Mouse (Mus musculus): ENCODE measurements around the gene Myo5a.
A peak's percentile ranks its signal among the peaks of the same experiment; 100 is the strongest.

Gene Myo5a

DNA sequence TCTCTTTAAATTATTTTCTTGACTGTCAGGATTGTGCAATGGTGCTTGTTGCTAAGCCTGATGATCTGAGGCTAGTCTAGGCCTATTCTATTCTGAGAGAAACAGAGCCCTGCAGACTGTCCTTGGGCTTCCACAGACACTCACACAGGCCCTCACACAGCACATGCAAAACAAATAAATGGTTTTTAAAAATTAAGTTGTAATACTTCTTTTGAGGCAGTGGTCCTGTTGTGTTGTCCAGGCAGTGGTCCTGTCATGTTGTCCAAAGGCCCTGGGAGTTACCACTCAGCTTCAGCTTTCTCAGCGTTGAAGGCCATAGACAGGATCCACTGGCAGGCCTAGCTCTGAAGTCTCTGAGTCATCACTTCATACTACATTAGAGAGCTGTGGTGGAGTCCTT, 130.7 kb downstream of the Myo5a start:
- peaks cover 8% of the 10 kb centered on the region for H3K36me3 ChIP-seq (ENCODE audit: control insufficient read depth, insufficient read depth, low read length, poor library complexity, severe bottlenecking)
- DNase-seq (ENCODE audit: low read depth, low spot score): no peak
- H3K27me3 ChIP-seq (ENCODE audit: control insufficient read depth, insufficient read depth, low read length, poor library complexity, severe bottlenecking): no peaks in the 10 kb centered on the region

DNA sequence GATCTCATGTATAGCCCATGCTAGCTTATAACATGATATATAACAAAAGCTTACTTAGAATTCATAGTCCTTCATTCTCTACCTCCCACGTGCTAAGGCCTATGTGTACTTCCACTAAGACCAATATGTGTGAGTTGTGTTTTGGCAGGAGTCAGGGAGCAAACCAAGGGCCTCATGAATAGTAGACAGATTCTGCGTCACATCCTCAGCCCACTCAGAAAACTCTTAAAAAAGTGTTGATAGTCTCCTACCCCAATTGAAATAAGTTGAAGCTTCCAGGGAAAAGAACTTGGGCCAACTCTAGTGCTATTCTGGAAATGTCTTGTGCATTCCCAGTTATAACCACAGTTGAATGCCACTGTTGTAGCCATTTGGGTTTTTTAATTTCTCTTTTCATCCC, 131.2 kb downstream of the Myo5a start:
- H3K36me3 ChIP-seq (ENCODE audit: control insufficient read depth, insufficient read depth, low read length, poor library complexity, severe bottlenecking): peaks cover 8% of the 10 kb centered on the region
- DNase-seq (ENCODE audit: low read depth, low spot score): no peak
- no peaks in the 10 kb centered on the region for H3K27me3 ChIP-seq (ENCODE audit: control insufficient read depth, insufficient read depth, low read length, poor library complexity, severe bottlenecking)

GRCm38 (mm10) chr9:75209246-75209645, 138.4 kb downstream of the Myo5a start:
- Histone ChIP-seq H3K36me3 (ENCODE audit: control insufficient read depth, insufficient read depth, low read length, poor library complexity, severe bottlenecking) (peaks cover 12% of the 10 kb centered on the region), H3K27me3 (ENCODE audit: control insufficient read depth, insufficient read depth, low read length, poor library complexity, severe bottlenecking) (no peaks in the 10 kb centered on the region)
- DNase-seq (ENCODE audit: low read depth, low spot score): no peak

GRCm38 (mm10) chr9:75210269-75210668, 139.5 kb downstream of the Myo5a start:
- H3K27me3 ChIP-seq (ENCODE audit: control insufficient read depth, insufficient read depth, low read length, poor library complexity, severe bottlenecking): no peaks in the 10 kb centered on the region

GRCm38 (mm10) chr9:75214743-75215413, 144.1 kb downstream of the Myo5a start:
- H3K36me3 ChIP-seq (ENCODE audit: control insufficient read depth, insufficient read depth, low read length, poor library complexity, severe bottlenecking): peaks cover 15% of the 10 kb centered on the region
- no peak for DNase-seq (ENCODE audit: low read depth, low spot score)
- no peaks in the 10 kb centered on the region for H3K27me3 ChIP-seq (ENCODE audit: control insufficient read depth, insufficient read depth, low read length, poor library complexity, severe bottlenecking)

More at GRCm38 (mm10) chr9:75210269-75210668, 139.5 kb downstream of the Myo5a start:
- DNase-seq (ENCODE audit: low read depth, low spot score): peak; percentile 8
- peaks cover 12% of the 10 kb centered on the region for H3K36me3 ChIP-seq (ENCODE audit: control insufficient read depth, insufficient read depth, low read length, poor library complexity, severe bottlenecking)

DNA sequence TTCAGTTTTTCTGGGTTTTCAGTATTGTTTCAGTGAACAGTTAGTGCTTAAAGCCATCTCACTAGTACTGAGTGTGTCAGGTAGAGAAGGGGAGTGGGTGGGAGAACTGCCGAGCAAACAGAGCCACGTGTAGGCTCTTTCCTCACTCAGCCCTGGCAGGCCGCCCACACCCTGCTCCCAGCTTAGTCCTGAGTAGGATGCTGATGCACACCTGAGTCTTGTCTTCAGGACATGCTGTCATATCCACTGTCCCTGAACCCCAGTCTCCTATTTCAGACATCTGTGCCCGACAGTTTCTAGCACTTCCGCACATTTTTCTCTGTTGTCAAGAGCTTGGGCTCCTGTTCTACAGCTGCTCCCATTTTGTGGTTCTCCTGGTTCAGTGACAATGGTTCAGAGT, 149.1 kb downstream of the Myo5a start:
- H3K36me3 ChIP-seq (ENCODE audit: control insufficient read depth, insufficient read depth, low read length, poor library complexity, severe bottlenecking): peaks cover 8% of the 10 kb centered on the region
- H3K27me3 ChIP-seq (ENCODE audit: control insufficient read depth, insufficient read depth, low read length, poor library complexity, severe bottlenecking): no peaks in the 10 kb centered on the region
- DNase-seq (ENCODE audit: low read depth, low spot score): no peak

- DNase-seq (ENCODE audit: low read depth, low spot score): no peak
- Histone ChIP-seq H3K36me3 (ENCODE audit: control insufficient read depth, insufficient read depth, low read length, poor library complexity, severe bottlenecking) (peaks cover 6% of the 10 kb centered on the region), H3K27me3 (ENCODE audit: control insufficient read depth, insufficient read depth, low read length, poor library complexity, severe bottlenecking) (no peaks in the 10 kb centered on the region)
These were observed 150.8 kb downstream of the Myo5a start for GRCm38 (mm10) chr9:75221420-75222287.

- Histone ChIP-seq H3K27me3 (ENCODE audit: control insufficient read depth, insufficient read depth, low read length, poor library complexity, severe bottlenecking) (no peaks in the 10 kb centered on the region; the same call in 1 of the 2 replicates), H3K36me3 (ENCODE audit: control insufficient read depth, insufficient read depth, low read length, poor library complexity, severe bottlenecking) (no peaks in the 10 kb centered on the region)
- DNase-seq (ENCODE audit: low read depth, low spot score): no peak
These were observed 161.3 kb downstream of the Myo5a start, which contains the start of gene Myo5c for GRCm38 (mm10) chr9:75231841-75232746. Myo5c (plus strand) TSS chr9:75232020.

DNA sequence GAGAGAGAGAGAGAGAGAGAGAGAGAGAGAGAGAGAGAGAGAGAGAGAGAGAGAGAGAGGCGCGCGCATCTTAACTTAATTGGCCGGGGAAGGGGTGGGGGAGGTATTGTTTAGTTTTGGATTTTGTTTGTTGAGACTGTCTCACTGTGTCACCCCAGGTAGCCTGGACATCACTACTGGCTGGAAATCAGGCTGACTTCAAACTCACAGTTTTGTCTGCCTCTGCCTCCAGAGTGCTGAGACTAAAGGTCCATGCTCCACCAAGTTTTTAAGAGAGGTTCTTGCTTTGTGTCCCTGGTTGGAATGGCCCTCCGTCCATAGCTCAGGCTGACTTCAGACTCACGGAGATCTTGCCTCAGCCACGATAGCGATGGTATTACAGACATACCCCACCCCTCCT, 162.0 kb downstream of the Myo5a start:
- Histone ChIP-seq H3K27me3 (ENCODE audit: control insufficient read depth, insufficient read depth, low read length, poor library complexity, severe bottlenecking) (no peaks in the 10 kb centered on the region; the same call in 1 of the 2 replicates), H3K36me3 (ENCODE audit: control insufficient read depth, insufficient read depth, low read length, poor library complexity, severe bottlenecking) (no peaks in the 10 kb centered on the region)
- DNase-seq (ENCODE audit: low read depth, low spot score): no peak

DNA sequence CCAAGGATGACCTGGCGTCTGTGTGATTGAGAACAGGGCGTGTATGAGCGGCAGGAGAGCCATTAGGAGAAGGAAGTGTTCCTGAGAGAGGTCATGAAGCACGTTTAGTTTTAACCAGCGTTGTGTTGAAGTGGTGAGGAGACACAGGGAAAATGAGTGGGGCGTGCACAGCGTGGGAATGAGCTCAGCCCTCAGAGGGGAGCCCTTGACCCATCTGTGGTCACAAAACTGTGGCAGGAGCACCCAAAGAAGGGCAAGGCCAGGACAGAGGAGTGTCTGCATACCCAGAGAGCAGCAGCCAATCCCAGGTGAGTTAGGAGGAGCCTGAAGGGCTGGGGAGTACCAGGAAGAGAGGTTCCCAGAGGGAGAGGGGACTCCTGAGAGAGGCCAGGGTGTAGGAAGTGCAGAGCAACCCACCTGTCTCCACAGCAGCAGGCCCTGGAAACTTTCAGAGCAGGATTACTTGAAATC, 163.5 kb downstream of the Myo5a start:
- no peak for DNase-seq (ENCODE audit: low read depth, low spot score)
- H3K36me3 ChIP-seq (ENCODE audit: control insufficient read depth, insufficient read depth, low read length, poor library complexity, severe bottlenecking): no peaks in the 10 kb centered on the region
- no peaks in the 10 kb centered on the region; the same call in 1 of the 2 replicates for H3K27me3 ChIP-seq (ENCODE audit: control insufficient read depth, insufficient read depth, low read length, poor library complexity, severe bottlenecking)

- Histone ChIP-seq H3K27me3 (ENCODE audit: control insufficient read depth, insufficient read depth, low read length, poor library complexity, severe bottlenecking) (no peaks in the 10 kb centered on the region; the same call in 1 of the 2 replicates), H3K36me3 (ENCODE audit: control insufficient read depth, insufficient read depth, low read length, poor library complexity, severe bottlenecking) (no peaks in the 10 kb centered on the region)
- DNase-seq (ENCODE audit: low read depth, low spot score): no peak
These were observed 164.3 kb downstream of the Myo5a start for GRCm38 (mm10) chr9:75234983-75235627.

DNA sequence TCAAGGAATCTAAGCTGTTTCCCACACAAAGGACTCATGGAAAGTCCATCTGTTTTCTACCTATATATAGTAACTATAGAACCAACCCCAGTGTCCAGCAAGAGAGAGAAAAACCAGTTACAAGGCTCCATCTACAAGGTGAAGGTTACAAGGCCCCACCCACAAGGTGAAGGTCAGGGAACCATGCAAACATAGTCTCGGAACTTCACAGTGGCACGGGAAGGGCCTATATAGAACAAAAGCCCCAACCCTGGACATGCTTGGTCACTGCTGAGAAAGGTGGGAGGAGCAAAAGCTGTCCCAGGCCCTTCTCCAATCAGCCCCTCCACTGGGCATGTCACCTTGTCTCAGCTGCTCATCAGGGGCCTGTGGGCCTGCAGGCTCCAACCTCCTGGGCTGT, 164.9 kb downstream of the Myo5a start:
- H3K27me3 ChIP-seq (ENCODE audit: control insufficient read depth, insufficient read depth, low read length, poor library complexity, severe bottlenecking): no peaks in the 10 kb centered on the region; the same call in 1 of the 2 replicates

DNA sequence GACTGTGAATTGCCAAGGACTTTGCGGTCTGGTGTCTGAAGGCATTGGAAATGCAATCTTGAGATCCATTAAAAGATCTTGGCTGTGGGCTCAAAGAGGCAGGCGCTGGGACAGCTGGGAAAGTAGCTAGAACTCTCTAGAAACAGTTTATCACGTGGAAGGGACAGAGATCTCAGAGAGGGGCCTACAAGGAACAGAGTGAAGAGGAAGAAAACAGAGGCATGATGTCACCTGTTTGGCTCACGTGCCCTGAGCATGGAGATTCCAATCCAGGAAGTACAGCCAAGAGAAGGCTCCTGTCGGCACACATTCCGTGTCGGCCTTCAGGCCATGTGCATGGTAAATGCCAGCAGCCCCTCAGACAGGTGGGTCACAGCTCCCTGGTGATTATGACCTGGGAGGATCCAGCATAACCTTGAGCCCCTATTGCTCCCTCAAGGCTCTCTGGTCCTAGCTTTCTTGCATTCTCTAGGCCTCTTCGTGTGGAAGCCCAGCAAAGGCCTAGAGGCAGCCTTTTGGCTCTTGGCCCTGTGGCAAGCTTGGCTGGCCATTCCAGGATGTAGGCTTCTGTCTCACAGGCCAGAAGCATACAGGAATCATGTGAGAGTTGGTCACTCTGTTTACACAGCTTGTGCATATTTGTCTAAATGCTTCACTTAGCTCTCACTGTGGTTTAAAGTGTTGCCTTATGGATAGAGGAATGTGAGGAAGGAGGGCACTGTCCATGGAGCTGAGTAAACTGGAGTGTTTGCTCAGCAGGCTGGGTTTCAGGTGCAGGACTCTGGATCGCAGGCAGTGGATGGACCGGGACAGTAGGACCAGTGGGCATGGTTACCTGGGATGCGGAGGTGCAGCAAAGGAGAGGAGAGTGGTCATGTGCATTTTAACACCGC, 165.8 kb downstream of the Myo5a start:
- Histone ChIP-seq H3K36me3 (ENCODE audit: control insufficient read depth, insufficient read depth, low read length, poor library complexity, severe bottlenecking) (no peaks in the 10 kb centered on the region), H3K27me3 (ENCODE audit: control insufficient read depth, insufficient read depth, low read length, poor library complexity, severe bottlenecking) (no peaks in the 10 kb centered on the region; the same call in 1 of the 2 replicates)
- no peak for DNase-seq (ENCODE audit: low read depth, low spot score)

More for the DNA sequence above, 164.9 kb downstream of the Myo5a start:
- no peak for DNase-seq (ENCODE audit: low read depth, low spot score)
- H3K36me3 ChIP-seq (ENCODE audit: control insufficient read depth, insufficient read depth, low read length, poor library complexity, severe bottlenecking): no peaks in the 10 kb centered on the region

Measured in splenic B cell, adult 2 months (primary cell).